Mouse (Mus musculus) myocyte (in vitro differentiated cells): ENCODE data around the gene Mrpl45.

Source experiments
- CEBPB ChIP-seq: IDR thresholded peaks from 2 replicates; pipeline ENCODE4 v1.6.1; 2011; ENCODE audit warnings: mild to moderate bottlenecking, moderate library complexity; ENCODE audit not compliant: poor library complexity, insufficient read depth, severe bottlenecking
- E2F4 ChIP-seq: IDR thresholded peaks from one replicate; pipeline ENCODE4 v1.6.1; 2011; ENCODE audit warnings: mild to moderate bottlenecking, control low read depth, moderate library complexity; ENCODE audit not compliant: insufficient read depth
- MAX ChIP-seq: IDR thresholded peaks from one replicate; pipeline ENCODE4 v1.6.1; 2011; ENCODE audit warnings: low read depth, mild to moderate bottlenecking, control low read depth
- MYOD1 ChIP-seq, 3 experiments: IDR thresholded peaks; one replicate each; pipeline ENCODE4 v1.6.1; 2011; ENCODE audit warnings: control low read depth in 2 of 3, low read depth in 2 of 3, mild to moderate bottlenecking in 2 of 3, moderate library complexity in 1 of 3; ENCODE audit not compliant: insufficient read length in 2 of 3, control insufficient read depth in 1 of 3
- MYOG ChIP-seq, 3 experiments: IDR thresholded peaks; one replicate each; pipeline ENCODE4 v1.6.1; 2011; ENCODE audit warnings: control low read depth in 2 of 3, low read depth in 2 of 3, mild to moderate bottlenecking in 2 of 3; ENCODE audit not compliant: insufficient read length in 2 of 3, control insufficient read depth in 1 of 3, insufficient read depth in 1 of 3
- POLR2A ChIP-seq: IDR thresholded peaks from one replicate; pipeline ENCODE4 v1.6.1; 2011; ENCODE audit warnings: low read depth, mild to moderate bottlenecking, control low read depth, moderate library complexity; ENCODE audit not compliant: insufficient read length
- POLR2AphosphoS2 ChIP-seq: IDR thresholded peaks from one replicate; pipeline ENCODE4 v1.6.1; 2011; ENCODE audit warnings: low read depth, control low read depth; ENCODE audit not compliant: insufficient read length
- REST ChIP-seq: IDR thresholded peaks from one replicate; pipeline ENCODE4 v1.6.1; 2011; ENCODE audit warnings: mild to moderate bottlenecking, control low read depth, moderate library complexity; ENCODE audit not compliant: insufficient read depth, insufficient read length
- SRF ChIP-seq: IDR thresholded peaks from one replicate; pipeline ENCODE4 v1.6.1; 2011; ENCODE audit warnings: low read depth; ENCODE audit not compliant: control insufficient read depth, insufficient read length
- TCF12 ChIP-seq: IDR thresholded peaks from one replicate; pipeline ENCODE4 v1.6.1; 2011; ENCODE audit warnings: mild to moderate bottlenecking, control low read depth; ENCODE audit not compliant: poor library complexity, insufficient read depth, severe bottlenecking
- TCF3 ChIP-seq: IDR thresholded peaks from one replicate; pipeline ENCODE4 v1.6.1; 2011; ENCODE audit warnings: low read depth, control low read depth; ENCODE audit not compliant: insufficient read length
- USF1 ChIP-seq: IDR thresholded peaks from one replicate; pipeline ENCODE4 v1.6.1; 2011; ENCODE audit warnings: low read depth, mild to moderate bottlenecking, control low read depth, moderate library complexity

- no peak for TF ChIP-seq POLR2A
- TF ChIP-seq MAX = no peak
- TF ChIP-seq USF1 = no peak
- TF ChIP-seq POLR2AphosphoS2 = no peak
- TF ChIP-seq SRF = no peak
- no peak for TF ChIP-seq MYOG (IDR thresholded peaks at IDR 0.05; ENCODE audit: control insufficient read depth in 1 of 3, insufficient read depth in 1 of 3, insufficient read length in 2 of 3, low read depth in 2 of 3)
- no peak for TF ChIP-seq MYOD1 (IDR thresholded peaks at IDR 0.05; ENCODE audit: control insufficient read depth in 1 of 3, insufficient read length in 2 of 3, low read depth in 2 of 3)
- TF ChIP-seq E2F4 = no peak
- TF ChIP-seq TCF12 = no peak
- TF ChIP-seq CEBPB = no peak
- TF ChIP-seq REST = no peak
- no peak for TF ChIP-seq TCF3
Measured at GRCm38 (mm10) chr11:97325224-97325623, 9.7 kb downstream of the Mrpl45 start.
